Mouse (Mus musculus) cortical plate, adult 2 months (tissue): Measurements from ENCODE around the gene Iqck.

Experiments used
- CTCF ChIP-seq: fragments of 200-500 bp; IDR thresholded peaks from 2 replicates; pipeline ENCODE4 v1.5.1; 2011; ENCODE audit warnings: mild to moderate bottlenecking, control low read depth, low read length; ENCODE audit not compliant: insufficient read depth; ENCODE audit errors: extremely low read depth
- POLR2A ChIP-seq: fragments of 200-500 bp; IDR thresholded peaks from 2 replicates; pipeline ENCODE4 v1.6.1; 2011; ENCODE audit warnings: mild to moderate bottlenecking, low read length, control low read depth; ENCODE audit not compliant: insufficient read depth; ENCODE audit errors: extremely low read depth

- no peak for TF ChIP-seq CTCF
- TF ChIP-seq POLR2A: no peak
Measured at GRCm38 (mm10) chr7:118904530-118904929, 49.0 kb downstream of the Iqck start.
